Mouse (Mus musculus) forebrain, embryonic 14.5 days (tissue): ENCODE results near the gene Slc41a1. TPM values are rescaled to one million over a fixed set of nuclear protein-coding genes. Genes with fewer than 3 reads are reported as not detected.

ENCODE experiments used
- ATAC-seq: fragments of 200-750 bp; cut with Nextera tagmentation; 2 replicates; pipeline ENCODE4 v1.8.0; 2017; ENCODE audit warnings: mild to moderate bottlenecking, moderate library complexity
- DNase-seq: peaks from one replicate; pipeline ENCODE4 v3.0.0-alpha.2; 2015; ENCODE audit warnings: low spot score
- H3K27ac ChIP-seq: fragments of 300-500 bp; sonication (generic); 2 replicates; pipeline ENCODE4 v1.5.1; 2014; ENCODE audit warnings: low read depth, mild to moderate bottlenecking, control low read depth, low read length, moderate library complexity
- H3K27me3 ChIP-seq: fragments of 300-500 bp; sonication (generic); replicated peaks from 2 replicates; pipeline ENCODE4 v1.6.1; 2014; ENCODE audit warnings: low read length, control low read depth, mixed read lengths; ENCODE audit not compliant: control insufficient read depth, insufficient read depth
- H3K36me3 ChIP-seq: fragments of 300-500 bp; sonication (generic); 2 replicates; pipeline ENCODE4 v1.6.1; 2014; ENCODE audit warnings: low read length, control low read depth; ENCODE audit not compliant: control insufficient read depth, insufficient read depth
- H3K4me1 ChIP-seq: fragments of 300-500 bp; sonication (generic); 2 replicates; pipeline ENCODE4 v1.6.1; 2014; ENCODE audit warnings: antibody characterized with exemption, low read length, control low read depth; ENCODE audit not compliant: control insufficient read depth, insufficient read depth
- H3K4me2 ChIP-seq: fragments of 300-500 bp; sonication (generic); 2 replicates; pipeline ENCODE4 v1.6.1; 2014; ENCODE audit warnings: mild to moderate bottlenecking, control low read depth, low read length
- H3K4me3 ChIP-seq: fragments of 300-500 bp; sonication (generic); 2 replicates; pipeline ENCODE4 v1.5.1; 2014; ENCODE audit warnings: low read depth, low read length, control low read depth
- H3K9ac ChIP-seq: fragments of 300-500 bp; sonication (generic); 2 replicates; pipeline ENCODE4 v1.6.1; 2014; ENCODE audit warnings: mild to moderate bottlenecking, low read length, control low read depth, moderate library complexity
- H3K9me3 ChIP-seq: fragments of 300-500 bp; sonication (generic); replicated peaks from 2 replicates; pipeline ENCODE4 v1.6.1; 2016; ENCODE audit warnings: low read length, control low read depth, mixed read lengths; ENCODE audit not compliant: control insufficient read depth
- WGBS: fragments of 180-500 bp; shearing (Covaris S2); extraction: QIAGEN DNeasy Blood & Tissue Kit; methylation state at CpG from one replicate; pipeline ENCODE4 v1.1.7; 2014; 5-methylcytosine and 5-hydroxymethylcytosine counted together
- polyA plus RNA-seq: library from polyadenylated mRNA; unstranded; fragments of >200 nt; fragmentation: Nextera tagmentation; extraction: Ambion mirVana; gene quantifications from 2 replicates; pipeline ENCODE4 v1.2.1, GENCODE M21; 2014

Slc41a1 gene
- 11.9 and 14.5 TPM in 2 replicates for polyA plus RNA-seq

GRCm38 (mm10) chr1:131827207-131827786 is at the start of gene Slc41a1:
TSS of gene Slc41a1 (plus strand) at chr1:131827493.
- H3K9me3 ChIP-seq: no peaks in the 10 kb centered on the region
- peak; percentile 20 for DNase-seq
- H3K4me3 ChIP-seq: peak within 1 kb of the TSS; percentile 52
- 3% methylated on average over 25 of the region's 25 CpGs for WGBS
- H3K36me3 ChIP-seq: peaks cover 13% of the 10 kb centered on the region
- H3K9ac ChIP-seq: peak within 1 kb of the TSS; percentile 73
- ATAC-seq: peak; percentile 72
- H3K27ac ChIP-seq: peak within 1 kb of the TSS; percentile 52; the same call in 1 of the 2 replicates
- H3K27me3 ChIP-seq: no peaks in the 10 kb centered on the region
- peak within 1 kb of the TSS; percentile 83 for H3K4me2 ChIP-seq
- H3K4me1 ChIP-seq: peaks cover 11% of the 10 kb centered on the region

DNA sequence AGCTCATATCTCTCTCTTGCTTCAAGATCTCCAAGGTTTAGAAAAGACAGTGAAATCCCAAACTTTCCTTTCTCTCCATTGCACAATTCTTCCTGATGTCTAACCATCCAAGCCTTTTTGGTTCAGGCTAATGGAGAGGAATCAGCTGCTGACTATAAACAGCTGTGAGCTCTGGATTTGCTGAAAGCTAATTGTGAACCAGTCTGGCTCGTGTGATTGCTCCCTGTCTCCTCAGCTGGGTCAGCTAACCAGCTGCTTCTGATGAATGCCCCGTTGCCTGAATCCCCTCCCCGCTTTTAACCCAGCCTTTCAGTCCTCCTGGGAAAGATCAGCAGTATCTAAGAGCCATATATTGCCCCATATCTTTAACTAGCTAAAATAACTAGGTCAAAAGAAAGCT is 32.7 kb upstream of the Slc41a1 start:
- Histone ChIP-seq H3K4me1 (peaks cover 2% of the 10 kb centered on the region; the same call in 1 of the 2 replicates), H3K27ac (no peak overlapping the region), H3K36me3 (no peaks in the 10 kb centered on the region), H3K9ac (no peak overlapping the region), H3K4me2 (no peak overlapping the region), H3K27me3 (0 out of 2 replicates have a peak, but pooled peaks cover 4% of the 10 kb centered on the region), H3K4me3 (no peak overlapping the region), H3K9me3 (no peaks in the 10 kb centered on the region)
- ATAC-seq (peak; percentile 40; the same call in 1 of the 2 replicates), DNase-seq (peak; percentile 63)
- 27% methylated on average over 3 of the region's 3 CpGs for WGBS

DNA sequence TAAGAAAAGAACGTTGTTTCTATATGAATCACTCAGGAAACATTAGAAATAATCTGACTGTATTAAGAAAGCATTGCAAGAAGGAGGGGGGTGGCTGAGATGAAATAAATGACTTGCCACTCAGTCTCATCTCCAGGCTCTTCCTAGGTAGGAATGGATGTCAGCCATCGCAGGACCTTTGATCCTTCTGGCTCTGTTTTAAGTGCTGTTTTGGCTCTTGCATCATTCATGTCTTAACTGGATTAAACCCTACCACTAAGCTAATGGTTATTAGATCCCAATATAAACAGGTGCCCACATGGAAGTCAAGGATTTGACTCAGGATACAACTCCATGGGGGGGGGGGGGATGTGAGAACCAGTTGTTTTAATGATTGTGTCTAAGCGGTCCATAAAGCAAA is 32.1 kb upstream of the Slc41a1 start:
- ATAC-seq: no peak
- H3K9me3 ChIP-seq: no peaks in the 10 kb centered on the region
- 0 out of 2 replicates have a peak, but pooled peaks cover 4% of the 10 kb centered on the region for H3K27me3 ChIP-seq
- no peak overlapping the region for H3K4me2 ChIP-seq
- no peak overlapping the region for H3K27ac ChIP-seq
- no peak for DNase-seq
- H3K9ac ChIP-seq: no peak overlapping the region
- H3K36me3 ChIP-seq: no peaks in the 10 kb centered on the region
- peaks cover 2% of the 10 kb centered on the region; the same call in 1 of the 2 replicates for H3K4me1 ChIP-seq
- WGBS: 88% methylated on average over 3 of the region's 3 CpGs
- H3K4me3 ChIP-seq: no peak overlapping the region

- no peaks in the 10 kb centered on the region for H3K36me3 ChIP-seq
- DNase-seq: peak; percentile 11
- H3K27ac ChIP-seq: no peak within 1 kb of the TSS
- 7% methylated on average over 26 of the region's 26 CpGs for WGBS
- peak within 1 kb of the TSS; percentile 44 for H3K4me2 ChIP-seq
- H3K4me1 ChIP-seq: peaks cover 2% of the 10 kb centered on the region; the same call in 1 of the 2 replicates
- no peak within 1 kb of the TSS for H3K4me3 ChIP-seq
- 0 out of 2 replicates have a peak within 1 kb of the TSS, but pooled peaks have one; percentile 29 for H3K9ac ChIP-seq
- no peaks in the 10 kb centered on the region for H3K9me3 ChIP-seq
- 0 out of 2 replicates have a peak, but pooled peaks cover 4% of the 10 kb centered on the region for H3K27me3 ChIP-seq
- no peak for ATAC-seq
These were observed 29.9 kb upstream of the Slc41a1 start, which contains the start of gene Pm20d1 for GRCm38 (mm10) chr1:131797202-131797909. TSS of gene Pm20d1 (plus strand) at chr1:131797381.

GRCm38 (mm10) chr1:131800001-131800400 is 27.3 kb upstream of the Slc41a1 start:
- Histone ChIP-seq H3K4me1 (peaks cover 2% of the 10 kb centered on the region; the same call in 1 of the 2 replicates), H3K4me3 (no peak overlapping the region), H3K36me3 (no peaks in the 10 kb centered on the region), H3K4me2 (no peak overlapping the region), H3K9ac (no peak overlapping the region), H3K27me3 (0 out of 2 replicates have a peak, but pooled peaks cover 4% of the 10 kb centered on the region), H3K9me3 (no peaks in the 10 kb centered on the region), H3K27ac (no peak overlapping the region)
- WGBS: 38% methylated on average over 1 of the region's 1 CpGs
- ATAC-seq (no peak), DNase-seq (no peak)

DNA sequence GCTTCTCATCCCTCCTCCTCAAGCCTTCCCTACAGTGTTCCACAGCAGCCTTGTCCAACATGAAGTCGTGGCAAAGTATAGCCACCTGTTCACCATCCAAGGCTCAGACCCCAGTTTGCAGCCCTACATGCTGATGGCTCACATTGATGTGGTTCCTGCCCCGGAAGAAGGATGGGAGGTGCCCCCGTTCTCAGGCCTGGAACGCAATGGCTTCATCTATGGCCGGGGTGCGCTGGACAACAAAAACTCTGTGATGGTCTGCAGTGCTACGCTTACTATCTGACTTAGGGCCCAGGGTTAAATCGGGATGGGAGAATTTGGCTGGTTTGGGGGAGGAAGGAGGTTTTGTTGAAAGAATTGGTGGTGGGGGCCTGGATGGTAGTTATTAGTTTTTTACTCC is 26.2 kb upstream of the Slc41a1 start:
- DNase-seq (no peak), ATAC-seq (no peak)
- no peak overlapping the region for H3K27ac ChIP-seq
- peaks cover 2% of the 10 kb centered on the region; the same call in 1 of the 2 replicates for H3K4me1 ChIP-seq
- WGBS: 96% methylated on average over 8 of the region's 8 CpGs
- H3K4me3 ChIP-seq: no peak overlapping the region
- no peak overlapping the region for H3K9ac ChIP-seq
- no peaks in the 10 kb centered on the region for H3K9me3 ChIP-seq
- 0 out of 2 replicates have a peak, but pooled peaks cover 4% of the 10 kb centered on the region for H3K27me3 ChIP-seq
- no peaks in the 10 kb centered on the region for H3K36me3 ChIP-seq
- no peak overlapping the region for H3K4me2 ChIP-seq

GRCm38 (mm10) chr1:131802652-131803051 is 24.6 kb upstream of the Slc41a1 start:
- Histone ChIP-seq H3K4me2 (no peak overlapping the region), H3K9ac (no peak overlapping the region), H3K4me1 (no peaks in the 10 kb centered on the region), H3K9me3 (no peaks in the 10 kb centered on the region), H3K4me3 (no peak overlapping the region), H3K27ac (no peak overlapping the region), H3K36me3 (no peaks in the 10 kb centered on the region), H3K27me3 (no peaks in the 10 kb centered on the region)
- DNase-seq: no peak
- ATAC-seq: no peak
- 92% methylated on average over 5 of the region's 5 CpGs for WGBS

- Histone ChIP-seq H3K9ac (no peak overlapping the region), H3K4me3 (no peak overlapping the region), H3K4me1 (no peaks in the 10 kb centered on the region), H3K27ac (no peak overlapping the region), H3K9me3 (no peaks in the 10 kb centered on the region), H3K4me2 (no peak overlapping the region), H3K36me3 (no peaks in the 10 kb centered on the region), H3K27me3 (no peaks in the 10 kb centered on the region)
- DNase-seq: no peak
- 93% methylated on average over 3 of the region's 3 CpGs for WGBS
- no peak for ATAC-seq
These were observed 23.1 kb upstream of the Slc41a1 start for GRCm38 (mm10) chr1:131804166-131804565.

DNA sequence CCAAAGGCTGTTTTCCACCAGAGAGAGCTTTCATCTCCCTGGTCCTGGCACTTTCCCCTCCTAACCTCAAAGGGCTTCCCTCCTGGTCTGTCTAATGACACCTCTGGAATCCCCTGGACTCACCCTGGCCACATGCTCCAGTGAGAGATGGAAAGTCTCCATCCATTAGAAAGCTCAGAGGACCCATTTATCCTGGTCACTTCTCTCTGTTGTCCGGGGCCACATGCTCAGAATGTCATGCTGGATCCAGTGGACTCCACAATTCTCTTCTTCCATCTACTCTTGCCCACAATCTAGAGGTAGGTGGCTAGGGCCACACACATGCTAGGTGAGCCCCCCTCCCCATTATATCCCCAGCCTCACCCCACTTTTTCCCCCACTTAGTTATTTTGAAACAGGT is 18.3 kb upstream of the Slc41a1 start:
- Histone ChIP-seq H3K9ac (no peak overlapping the region), H3K27ac (no peak overlapping the region), H3K4me3 (no peak overlapping the region), H3K4me2 (no peak overlapping the region), H3K9me3 (no peaks in the 10 kb centered on the region), H3K4me1 (no peaks in the 10 kb centered on the region), H3K36me3 (no peaks in the 10 kb centered on the region), H3K27me3 (no peaks in the 10 kb centered on the region)
- ATAC-seq (no peak), DNase-seq (no peak)
- WGBS: 96% methylated on average over 1 of the region's 1 CpGs
